Mouse (Mus musculus) left cerebral cortex, postnatal 10 days (tissue): Measurements from ENCODE around the gene Taf9b. TPM values are rescaled to one million over a fixed set of nuclear protein-coding genes. Genes with fewer than 3 reads are reported as not detected.

Source experiments
- total RNA-seq, 2 experiments: library from RNA; stranded (reverse); gene quantifications; 2 replicates each; pipeline ENCODE4 v1.2.3; 2021

The Taf9b gene
- total RNA-seq, 2 experiments from 2014 or later: 27.2 to 29.1 TPM

Other genes starting within 250 kb of the Taf9b start
- gene Magt1, start 209.3 kb downstream of the Taf9b start, total RNA-seq: 10 to 100 TPM; 10.1 to 14.5 TPM
- gene Cox7b, start 205.5 kb downstream of the Taf9b start, total RNA-seq: 100 to 1,000 TPM; 354 to 375 TPM
- gene Atp7a, start 193.9 kb downstream of the Taf9b start, total RNA-seq: 1 to 10 TPM; 7.7 to 8.1 TPM
- 1 to 10 TPM; 1.2 to 1.4 TPM for gene Tlr13, start 78.0 kb downstream of the Taf9b start, total RNA-seq
- gene Pgk1, start 34.1 kb downstream of the Taf9b start, total RNA-seq: 100 to 1,000 TPM; 307 to 351 TPM
- not detected for gene Fnd3c2, start 34.2 kb upstream of the Taf9b start, total RNA-seq